Mouse (Mus musculus) CH12.LX (cell line): ENCODE results near the gene Gm27021. TPM values are rescaled to one million over a fixed set of nuclear protein-coding genes. Genes with fewer than 3 reads are reported as not detected.

ENCODE experiments used
- DNase-seq: peaks from one replicate; pipeline ENCODE4 v3.0.0-alpha.2; 2013; ENCODE audit errors: extremely low read depth
- H3K27ac ChIP-seq: 2 replicates; pipeline ENCODE4 v1.5.1; 2012; ENCODE audit warnings: low read depth, mild to moderate bottlenecking, control low read depth, moderate library complexity; ENCODE audit not compliant: insufficient read depth
- H3K27me3 ChIP-seq: replicated peaks from 2 replicates; pipeline ENCODE3; 2012; ENCODE audit warnings: inconsistent platforms
- H3K36me3 ChIP-seq, 2 experiments: replicated peaks in 1 of 2; 2 replicates each; pipeline versions ENCODE3 to v1.6.1; 2012; ENCODE audit warnings: inconsistent platforms in 1 of 2, low read length in 1 of 2, mild to moderate bottlenecking in 1 of 2, mixed read lengths in 1 of 2, moderate library complexity in 1 of 2; ENCODE audit not compliant: control insufficient read depth in 1 of 2, insufficient read depth in 1 of 2
- H3K4me1 ChIP-seq, 2 experiments: 2 replicates each; pipeline ENCODE4 v1.6.1; 2012; ENCODE audit warnings: inconsistent platforms in 1 of 2, moderate library complexity in 1 of 2; ENCODE audit not compliant: insufficient read depth in 2 of 2, control insufficient read depth in 1 of 2
- H3K4me2 ChIP-seq: 2 replicates; pipeline ENCODE4 v1.6.1; 2012; ENCODE audit warnings: low read depth, mild to moderate bottlenecking, control low read depth; ENCODE audit not compliant: poor library complexity, insufficient read depth, severe bottlenecking
- H3K4me3 ChIP-seq, 3 experiments: fragments of 150-350 bp in 1 of 3; sonication (generic) in 1 of 3; replicated peaks in 1 of 3; 2 replicates each; pipeline versions ENCODE3 to v1.5.1; 2011 to 2012; ENCODE audit warnings: low read depth in 2 of 3, low read length in 2 of 3, mild to moderate bottlenecking in 2 of 3, moderate library complexity in 2 of 3, control low read depth in 1 of 3, improper control_type of control experiment in 1 of 3, inconsistent platforms in 1 of 3, mixed read lengths in 1 of 3; ENCODE audit not compliant: poor library complexity in 1 of 3
- H3K79me2 ChIP-seq: replicated peaks from 2 replicates; pipeline ENCODE4 v1.6.1; 2012; ENCODE audit warnings: mild to moderate bottlenecking, moderate library complexity; ENCODE audit not compliant: control insufficient read depth, poor library complexity, insufficient read depth, severe bottlenecking; ENCODE audit errors: extremely low read depth
- H3K9ac ChIP-seq: 2 replicates; pipeline ENCODE4 v1.6.1; 2012; ENCODE audit warnings: low read depth, mild to moderate bottlenecking, control low read depth, moderate library complexity; ENCODE audit not compliant: insufficient read depth
- H3K9me3 ChIP-seq: replicated peaks from 2 replicates; pipeline ENCODE3; 2012; ENCODE audit warnings: low read length, inconsistent platforms, mixed read lengths
- CHD1 ChIP-seq: IDR thresholded peaks from 2 replicates; pipeline ENCODE4 v1.6.1; 2012; ENCODE audit warnings: low read depth, low read length, improper control_type of control experiment, inconsistent platforms
- E2F4 ChIP-seq: IDR thresholded peaks from 2 replicates; pipeline ENCODE4 v1.6.1; 2011; ENCODE audit warnings: low read depth, low read length, improper control_type of control experiment; ENCODE audit not compliant: insufficient replicate concordance
- EP300 ChIP-seq: IDR thresholded peaks from 2 replicates; pipeline ENCODE4 v1.6.1; 2011; ENCODE audit warnings: low read length, improper control_type of control experiment
- GABPA ChIP-seq: IDR thresholded peaks from 2 replicates; pipeline ENCODE4 v1.6.1; 2012; ENCODE audit warnings: low read depth, low read length, improper control_type of control experiment, inconsistent platforms; ENCODE audit not compliant: insufficient replicate concordance
- HCFC1 ChIP-seq: IDR thresholded peaks from 2 replicates; pipeline ENCODE4 v1.6.1; 2012; ENCODE audit warnings: low read depth, mild to moderate bottlenecking, inconsistent platforms, low read length, improper control_type of control experiment
- KAT2A ChIP-seq: IDR thresholded peaks from 2 replicates; pipeline ENCODE4 v1.6.1; 2012; ENCODE audit warnings: low read length, improper control_type of control experiment, inconsistent platforms; ENCODE audit not compliant: insufficient replicate concordance
- MAFK ChIP-seq: IDR thresholded peaks from 2 replicates; pipeline ENCODE4 v1.6.1; 2011; ENCODE audit warnings: low read length, improper control_type of control experiment; ENCODE audit not compliant: insufficient replicate concordance
- MAX ChIP-seq: IDR thresholded peaks from 2 replicates; pipeline ENCODE4 v1.6.1; 2011; ENCODE audit warnings: low read length, improper control_type of control experiment
- MAZ ChIP-seq: IDR thresholded peaks from 2 replicates; pipeline ENCODE4 v1.6.1; 2012; ENCODE audit warnings: low read depth, mild to moderate bottlenecking, inconsistent platforms, low read length, improper control_type of control experiment, moderate library complexity
- MXI1 ChIP-seq: IDR thresholded peaks from 2 replicates; pipeline ENCODE4 v1.6.1; 2011; ENCODE audit warnings: mild to moderate bottlenecking, low read depth, low read length, improper control_type of control experiment
- MYC ChIP-seq: IDR thresholded peaks from 2 replicates; pipeline ENCODE4 v1.6.1; 2011; ENCODE audit warnings: low read depth, mild to moderate bottlenecking, improper control_type of control experiment, low read length
- POLR2A ChIP-seq: IDR thresholded peaks from 2 replicates; pipeline ENCODE4 v1.6.1; 2011; ENCODE audit warnings: low read depth, mild to moderate bottlenecking, improper control_type of control experiment, low read length
- POLR2AphosphoS2 ChIP-seq: IDR thresholded peaks from 2 replicates; pipeline ENCODE4 v1.6.1; 2011; ENCODE audit warnings: low read depth, low read length, improper control_type of control experiment
- RCOR1 ChIP-seq: conservative IDR thresholded peaks from 2 replicates; pipeline ENCODE4 v1.6.1; 2012; ENCODE audit warnings: low read depth, mild to moderate bottlenecking, inconsistent platforms, low read length, improper control_type of control experiment
- SIN3A ChIP-seq: IDR thresholded peaks from 2 replicates; pipeline ENCODE4 v1.6.1; 2012; ENCODE audit warnings: low read length, improper control_type of control experiment, inconsistent platforms
- TBP ChIP-seq: conservative IDR thresholded peaks from 2 replicates; pipeline ENCODE4 v1.6.1; 2011; ENCODE audit warnings: low read depth, low read length, improper control_type of control experiment
- TCF12 ChIP-seq: IDR thresholded peaks from 2 replicates; pipeline ENCODE4 v1.6.1; 2014; ENCODE audit warnings: low read depth, mild to moderate bottlenecking, inconsistent platforms, low read length, improper control_type of control experiment
- USF1 ChIP-seq: IDR thresholded peaks from 2 replicates; pipeline ENCODE4 v1.6.1; 2014; ENCODE audit warnings: low read depth, mild to moderate bottlenecking, inconsistent platforms, low read length, improper control_type of control experiment
- USF2 ChIP-seq: conservative IDR thresholded peaks from 2 replicates; pipeline ENCODE4 v1.6.1; 2011; ENCODE audit warnings: low read depth, low read length, improper control_type of control experiment
- ZKSCAN1 ChIP-seq: IDR thresholded peaks from 2 replicates; pipeline ENCODE4 v1.6.1; 2012; ENCODE audit warnings: low read depth, inconsistent platforms, low read length, improper control_type of control experiment, borderline replicate concordance
- ZMIZ1 ChIP-seq: IDR thresholded peaks from 2 replicates; pipeline ENCODE4 v1.6.1; 2012; ENCODE audit warnings: low read depth, mild to moderate bottlenecking, inconsistent platforms, low read length, improper control_type of control experiment
- dilution Hi-C: fragments of 300-500 bp; cut with MboI; formaldehyde crosslinking; loops from 2 replicates; pipeline ENCODE4 v1.14.3; 2020; ENCODE audit warnings: low sequenced_read_pairs; ENCODE audit not compliant: extremely low pct_unique_long_range_greater_than_20kb, extremely low pct_ligation_motif_present
- in situ Hi-C: fragments of 300-500 bp; cut with MboI; formaldehyde crosslinking; loops from 3 replicates; pipeline ENCODE4 v1.14.3; 2019; ENCODE audit warnings: low sequenced_read_pairs, low pct_ligation_motif_present, low pct_unique_long_range_greater_than_20kb, mixed read lengths
- polyA plus RNA-seq: library from polyadenylated mRNA; unstranded; fragments of >175 nt; gene quantifications from 2 replicates; pipeline ENCODE4 v1.2.1, GENCODE M21; 2012; ENCODE audit warnings: low read depth; ENCODE audit not compliant: insufficient read length
- total RNA-seq, 2 experiments: library from RNA; depleted of rRNA; stranded (reverse); fragments of 300-350 nt in 1 of 2; fragments of >200 nt in 1 of 2; gene quantifications; 2 replicates each; pipeline ENCODE4 v1.2.3; 2012 to 2014

Gene Gm27021
- total and polyA plus RNA-seq, 3 experiments = 1.0 to 1.1 TPM; not detected in 1

DNA sequence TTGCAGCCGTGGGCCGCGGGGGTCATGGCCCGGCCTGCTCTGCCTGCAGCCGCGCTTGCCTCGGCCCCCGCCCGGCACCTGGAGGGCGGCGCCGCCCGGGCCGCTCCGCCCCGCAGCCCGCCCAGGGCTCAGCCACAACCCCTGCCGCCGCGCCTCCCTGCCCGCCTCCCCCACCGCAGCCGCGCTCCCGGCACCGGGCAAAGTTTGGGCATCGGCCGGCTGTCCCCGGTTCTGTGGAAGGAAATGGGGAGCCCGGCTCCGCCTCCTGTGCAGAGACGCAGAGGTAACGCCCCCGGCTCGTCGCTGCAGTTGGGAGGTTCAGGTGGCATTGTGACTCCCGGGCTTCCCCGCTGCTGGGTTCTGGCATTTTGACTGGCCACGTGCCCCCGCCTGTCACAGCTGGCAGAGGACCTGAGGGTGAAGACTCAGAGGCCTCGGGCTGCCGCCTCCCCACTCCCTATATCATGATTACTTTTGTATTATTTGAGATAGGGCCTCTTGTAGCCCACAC is 33.5 kb downstream of the Gm27021 start:
- Histone ChIP-seq H3K4me1 (peaks cover 6 to 10% of the 10 kb centered on the region in 2 experiments; a peak in 3 of 4 replicates), H3K27ac (no peak overlapping the region), H3K9ac (0 out of 2 replicates have a peak overlapping the region, but pooled peaks have one; percentile 19), H3K4me2 (peak overlapping the region; percentile 98), H3K9me3 (peaks cover 9% of the 10 kb centered on the region), H3K27me3 (peaks cover 57% of the 10 kb centered on the region), H3K4me3 (peak overlapping the region in 2 of 3 experiments; percentile 49 to 60), H3K36me3 (no peaks in the 10 kb centered on the region), H3K79me2 (no peaks in the 10 kb centered on the region)
- peak; percentile 41 for DNase-seq
- TF ChIP-seq TCF12 = no peak
- no peak for TF ChIP-seq TBP
- no peak for TF ChIP-seq POLR2A
- TF ChIP-seq ZMIZ1 = no peak
- no peak for TF ChIP-seq SIN3A
- TF ChIP-seq RCOR1 = no peak
- no peak for TF ChIP-seq KAT2A
- peak; percentile 61 for TF ChIP-seq USF1
- no peak for TF ChIP-seq GABPA
- no peak for TF ChIP-seq E2F4
- TF ChIP-seq MXI1 = peak; percentile 62; the same call in 1 of the 2 replicates
- no peak for TF ChIP-seq HCFC1
- no peak for TF ChIP-seq MYC
- no peak for TF ChIP-seq MAZ
- no peak for TF ChIP-seq CHD1
- no peak for TF ChIP-seq POLR2AphosphoS2
- no peak; the same call in 1 of the 2 replicates for TF ChIP-seq MAX
- TF ChIP-seq MAFK = no peak
- peak; percentile 22; the same call in 1 of the 2 replicates for TF ChIP-seq USF2
- no peak for TF ChIP-seq EP300
- no peak for TF ChIP-seq ZKSCAN1
- in situ Hi-C loops (no loop called here), dilution Hi-C loops (no loop called here)
